Mouse (Mus musculus) MEL (cell line): ENCODE measurements around the gene Uqcc3. TPM values are rescaled to one million over a fixed set of nuclear protein-coding genes. Genes with fewer than 3 reads are reported as not detected.

Experiments
- DNase-seq: peaks from one replicate; pipeline ENCODE4 v3.0.0; 2011; ENCODE audit warnings: low read depth, low spot score
- H3K27ac ChIP-seq: 2 replicates; pipeline ENCODE4 v1.5.1; 2012; ENCODE audit warnings: low read depth, mild to moderate bottlenecking, control low read depth, low read length, moderate library complexity; ENCODE audit not compliant: control insufficient read depth
- H3K27me3 ChIP-seq, 2 experiments: fragments of 150-350 bp in 1 of 2; sonication (generic) in 1 of 2; 2 replicates each; pipeline ENCODE4 v1.6.1; 2012; ENCODE audit warnings: low read length in 2 of 2, mild to moderate bottlenecking in 2 of 2, improper control_type of control experiment in 1 of 2, moderate library complexity in 1 of 2; ENCODE audit not compliant: insufficient read depth in 2 of 2, control insufficient read depth in 1 of 2
- H3K36me3 ChIP-seq, 2 experiments: 2 replicates each; pipeline ENCODE4 v1.6.1; 2012 to 2014; ENCODE audit warnings: low read length in 2 of 2, improper control_type of control experiment in 1 of 2, inconsistent platforms in 1 of 2, mild to moderate bottlenecking in 1 of 2; ENCODE audit not compliant: insufficient read depth in 2 of 2, control insufficient read depth in 1 of 2
- H3K4me1 ChIP-seq, 2 experiments: fragments of 150-350 bp in 1 of 2; sonication (generic) in 1 of 2; 2 replicates each; pipeline ENCODE4 v1.6.1; 2012; ENCODE audit warnings: low read length in 2 of 2, improper control_type of control experiment in 1 of 2, mild to moderate bottlenecking in 1 of 2; ENCODE audit not compliant: insufficient read depth in 2 of 2, control insufficient read depth in 1 of 2
- H3K4me3 ChIP-seq, 2 experiments: fragments of 150-350 bp in 1 of 2; sonication (generic) in 1 of 2; 2 replicates each; pipeline ENCODE4 v1.5.1; 2012; ENCODE audit warnings: low read depth in 2 of 2, low read length in 2 of 2, mild to moderate bottlenecking in 2 of 2, moderate library complexity in 2 of 2, control low read depth in 1 of 2, improper control_type of control experiment in 1 of 2; ENCODE audit not compliant: control insufficient read depth in 1 of 2, insufficient read depth in 1 of 2
- H3K79me2 ChIP-seq: 2 replicates; pipeline ENCODE4 v1.6.1; 2012; ENCODE audit warnings: mild to moderate bottlenecking, low read length, moderate library complexity; ENCODE audit not compliant: control insufficient read depth, poor library complexity, insufficient read depth
- H3K9ac ChIP-seq: 2 replicates; pipeline ENCODE4 v1.6.1; 2012; ENCODE audit warnings: low read depth, mild to moderate bottlenecking, control low read depth, low read length, moderate library complexity; ENCODE audit not compliant: control insufficient read depth, poor library complexity, severe bottlenecking
- H3K9me3 ChIP-seq: fragments of 150-350 bp; sonication (generic); replicated peaks from 2 replicates; pipeline ENCODE4 v1.6.1; 2012; ENCODE audit warnings: mild to moderate bottlenecking, low read length, improper control_type of control experiment, moderate library complexity; ENCODE audit not compliant: insufficient read depth
- BHLHE40 ChIP-seq: IDR thresholded peaks from 2 replicates; pipeline ENCODE4 v1.6.1; 2012; ENCODE audit warnings: low read depth, mild to moderate bottlenecking, inconsistent platforms, low read length, improper control_type of control experiment, borderline replicate concordance
- CHD1 ChIP-seq: IDR thresholded peaks from 2 replicates; pipeline ENCODE4 v1.6.1; 2012; ENCODE audit warnings: low read depth, mild to moderate bottlenecking, inconsistent platforms, low read length, improper control_type of control experiment
- CHD2 ChIP-seq: IDR thresholded peaks from 2 replicates; pipeline ENCODE4 v1.6.1; 2011; ENCODE audit warnings: low read length, improper control_type of control experiment
- ELF1 ChIP-seq: IDR thresholded peaks from 2 replicates; pipeline ENCODE4 v1.6.1; 2014; ENCODE audit warnings: low read depth, mild to moderate bottlenecking, inconsistent platforms, low read length, improper control_type of control experiment, moderate library complexity
- HCFC1 ChIP-seq: IDR thresholded peaks from 2 replicates; pipeline ENCODE4 v1.6.1; 2012; ENCODE audit warnings: low read depth, mild to moderate bottlenecking, inconsistent platforms, low read length, improper control_type of control experiment, moderate library complexity
- MAFK ChIP-seq: IDR thresholded peaks from 2 replicates; pipeline ENCODE4 v1.6.1; 2011; ENCODE audit warnings: low read depth, mild to moderate bottlenecking, low read length, improper control_type of control experiment, borderline replicate concordance
- MEF2A ChIP-seq: IDR thresholded peaks from 2 replicates; pipeline ENCODE4 v1.6.1; 2014; ENCODE audit warnings: low read depth, mild to moderate bottlenecking, inconsistent platforms, low read length, improper control_type of control experiment; ENCODE audit not compliant: poor library complexity, insufficient replicate concordance, severe bottlenecking; ENCODE audit errors: extremely low read depth
- MYB ChIP-seq: IDR thresholded peaks from 2 replicates; pipeline ENCODE4 v1.6.1; 2011; ENCODE audit warnings: mild to moderate bottlenecking, low read depth, low read length, improper control_type of control experiment
- MYC ChIP-seq: IDR thresholded peaks from 2 replicates; pipeline ENCODE4 v1.6.1; 2011; ENCODE audit warnings: low read depth, mild to moderate bottlenecking, low read length, improper control_type of control experiment, moderate library complexity
- NELFE ChIP-seq: IDR thresholded peaks from 2 replicates; pipeline ENCODE4 v1.6.1; 2011; ENCODE audit warnings: low read depth, low read length, improper control_type of control experiment
- POLR2A ChIP-seq, 2 experiments: IDR thresholded peaks; 2 replicates each; pipeline ENCODE4 v1.6.1; 2011 to 2012; ENCODE audit warnings: low read length in 2 of 2, mild to moderate bottlenecking in 2 of 2, control low read depth in 1 of 2, improper control_type of control experiment in 1 of 2, low read depth in 1 of 2, moderate library complexity in 1 of 2; ENCODE audit not compliant: control insufficient read depth in 1 of 2, insufficient read depth in 1 of 2, poor library complexity in 1 of 2
- POLR2AphosphoS2 ChIP-seq: IDR thresholded peaks from 2 replicates; pipeline ENCODE4 v1.6.1; 2011; ENCODE audit warnings: low read length, improper control_type of control experiment
- RAD21 ChIP-seq: IDR thresholded peaks from 2 replicates; pipeline ENCODE4 v1.6.1; 2011; ENCODE audit warnings: mild to moderate bottlenecking, low read depth, low read length, improper control_type of control experiment
- SIN3A ChIP-seq: IDR thresholded peaks from 2 replicates; pipeline ENCODE4 v1.6.1; 2012; ENCODE audit warnings: low read length, improper control_type of control experiment, inconsistent platforms
- SMC3 ChIP-seq: IDR thresholded peaks from 2 replicates; pipeline ENCODE4 v1.6.1; 2011; ENCODE audit warnings: low read depth, low read length, improper control_type of control experiment
- TBP ChIP-seq: IDR thresholded peaks from 2 replicates; pipeline ENCODE4 v1.8.0; 2011; ENCODE audit warnings: low read depth, low read length, improper control_type of control experiment
- TCF12 ChIP-seq: IDR thresholded peaks from 2 replicates; pipeline ENCODE4 v1.6.1; 2014; ENCODE audit warnings: low read depth, mild to moderate bottlenecking, inconsistent platforms, low read length, improper control_type of control experiment, moderate library complexity
- USF1 ChIP-seq: IDR thresholded peaks from 2 replicates; pipeline ENCODE4 v1.6.1; 2014; ENCODE audit warnings: low read depth, mild to moderate bottlenecking, inconsistent platforms, low read length, improper control_type of control experiment, moderate library complexity
- USF2 ChIP-seq, 2 experiments: IDR thresholded peaks; 2 replicates each; pipeline ENCODE4 v1.6.1; 2011 to 2012; ENCODE audit warnings: improper control_type of control experiment in 2 of 2, low read length in 2 of 2, borderline replicate concordance in 1 of 2, inconsistent platforms in 1 of 2, low read depth in 1 of 2, mild to moderate bottlenecking in 1 of 2; ENCODE audit not compliant: insufficient read depth in 1 of 2
- ZMIZ1 ChIP-seq: IDR thresholded peaks from 2 replicates; pipeline ENCODE4 v1.6.1; 2012; ENCODE audit warnings: low read depth, mild to moderate bottlenecking, inconsistent platforms, low read length, improper control_type of control experiment, moderate library complexity
- ZNF384 ChIP-seq: IDR thresholded peaks from 2 replicates; pipeline ENCODE4 v1.6.1; 2012; ENCODE audit warnings: low read depth, mild to moderate bottlenecking, inconsistent platforms, low read length, improper control_type of control experiment
- polyA plus RNA-seq, 2 experiments: library from polyadenylated mRNA; stranded (reverse) in 1 of 2; unstranded in 1 of 2; fragments of >175 nt in 1 of 2; fragments of >200 nt in 1 of 2; gene quantifications; 2 replicates each; pipeline versions ENCODE4 v1.2.1 to v1.2.4; 2012; ENCODE audit warnings: low replicate concordance in 2 of 2, low read depth in 1 of 2; ENCODE audit not compliant: insufficient read length in 2 of 2, insufficient read depth in 1 of 2, missing spikeins in 1 of 2
- total RNA-seq: library from RNA; depleted of rRNA; stranded (reverse); fragments of 300-350 nt; gene quantifications from 2 replicates; pipeline ENCODE4 v1.2.3, GENCODE M21; 2012

The Uqcc3 gene
- total and polyA plus RNA-seq, 3 experiments, result 49.4 to 55.0 TPM; not detected in 1

- no peak for TF ChIP-seq RAD21
- TF ChIP-seq HCFC1, result no peak; the same call in 1 of the 2 replicates
- peak; percentile 41 to 52; a peak in 3 of 4 replicates for TF ChIP-seq POLR2A (IDR thresholded peaks at IDR 0.05; ENCODE audit: control insufficient read depth in 1 of 2, insufficient read depth in 1 of 2, low read depth in 1 of 2, low read length in 2 of 2, poor library complexity in 1 of 2)
- no peak; the same call in 1 of the 2 replicates for TF ChIP-seq NELFE
- peak; percentile 40; the same call in 1 of the 2 replicates for TF ChIP-seq MAFK
- TF ChIP-seq TCF12, result no peak
- TF ChIP-seq ZNF384, result no peak
- no peak for TF ChIP-seq ELF1
- TF ChIP-seq CHD2, result no peak; the same call in 1 of the 2 replicates
- no peak for TF ChIP-seq TBP
- TF ChIP-seq USF1, result no peak
- peak; percentile 98 for TF ChIP-seq CHD1
- peak; percentile 78 for TF ChIP-seq ZMIZ1
Observed at GRCm38 (mm10) chr19:8887585-8888463, 7.1 kb upstream of the Uqcc3 start (continued).

DNA sequence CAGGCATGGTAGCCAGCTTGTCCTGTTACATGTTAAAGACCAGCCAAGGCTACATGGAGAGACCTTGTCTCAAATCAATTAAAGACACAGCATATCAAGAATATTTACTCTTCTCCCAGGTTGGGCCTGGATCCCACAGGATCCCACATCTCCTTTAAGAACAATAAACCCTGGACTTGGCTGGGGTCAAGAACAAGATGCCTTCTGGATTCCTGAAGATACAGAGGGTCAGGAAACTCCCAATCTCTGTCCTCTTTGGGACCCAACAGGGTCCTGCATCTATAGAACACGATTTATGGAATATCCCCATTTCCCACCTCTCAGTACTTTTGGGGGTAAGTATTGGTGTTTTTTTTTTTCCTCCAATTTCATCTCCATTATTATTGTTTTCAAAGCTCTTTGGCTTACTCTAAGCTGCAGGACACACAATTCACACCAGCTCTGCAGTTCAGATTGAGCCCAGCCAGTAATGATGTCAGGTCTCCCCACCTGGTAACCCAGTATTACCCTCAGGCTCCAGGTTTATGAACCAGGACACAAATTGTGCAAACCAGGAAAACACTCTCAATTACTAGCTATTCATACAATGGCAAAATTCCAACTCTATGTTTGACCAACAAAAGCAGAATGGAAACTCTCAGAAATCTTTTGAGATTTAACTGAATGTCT lies 6.3 kb upstream of the Uqcc3 start:
- H3K9ac ChIP-seq, result peak overlapping the region; percentile 94
- peak overlapping the region; percentile 91 for H3K27ac ChIP-seq

More for the DNA sequence above, 6.3 kb upstream of the Uqcc3 start:
- Histone ChIP-seq H3K9me3 (no peaks in the 10 kb centered on the region), H3K4me1 (peaks cover 0 to 13% of the 10 kb centered on the region in 2 experiments; a peak in 1 of 4 replicates), H3K36me3 (peaks cover 0 to 30% of the 10 kb centered on the region in 2 experiments; a peak in 2 of 4 replicates), H3K4me3 (peak overlapping the region; percentile 75 to 85; a peak in 3 of 4 replicates), H3K79me2 (peaks cover 26% of the 10 kb centered on the region), H3K27me3 (no peaks in the 10 kb centered on the region)
- peak; percentile 66 for DNase-seq
- TF ChIP-seq MYB (peak; percentile 32; the same call in 1 of the 2 replicates), SMC3 (peak; percentile 33), CHD2 (peak; percentile 54; the same call in 1 of the 2 replicates), MYC (peak; percentile 12; the same call in 1 of the 2 replicates), CHD1 (no peak), POLR2AphosphoS2 (peak; percentile 97; the same call in 1 of the 2 replicates), MEF2A (no peak), NELFE (peak; percentile 47; the same call in 1 of the 2 replicates), HCFC1 (peak; percentile 38; the same call in 1 of the 2 replicates), ZMIZ1 (peak; percentile 67), MAFK (no peak), SIN3A (peak; percentile 50), USF2 (IDR thresholded peaks at IDR 0.05; ENCODE audit: borderline replicate concordance in 1 of 2, insufficient read depth in 1 of 2, low read depth in 1 of 2, low read length in 2 of 2) (no peak), BHLHE40 (peak; percentile 23; the same call in 1 of the 2 replicates)
